Mouse (Mus musculus): ENCODE measurements at regions not wholly inside any gene's neighbourhood (a gene's known extent, or its start where the extent isn't known, plus 50 kb on each side); places are given as distances from the start of the nearest gene placed in this dataset.

GRCm38 (mm10) chr5:101082611-101083010, 237.1 kb downstream of the Gpat3 start:
- TF ChIP-seq KAT2A (conservative IDR thresholded peaks at IDR 0.05; ENCODE audit: low read depth, low read length) (no peak), POLR2AphosphoS2 (IDR thresholded peaks at IDR 0.05; ENCODE audit: low read length) (no peak), SIN3A (IDR thresholded peaks at IDR 0.05; ENCODE audit: low read length) (no peak), CHD2 (IDR thresholded peaks at IDR 0.05; ENCODE audit: low read length) (no peak), ZNF384 (IDR thresholded peaks at IDR 0.05; ENCODE audit: low read depth, low read length) (no peak), NRF1 (IDR thresholded peaks at IDR 0.05; ENCODE audit: insufficient read depth, low read depth, low read length, poor library complexity, severe bottlenecking) (no peak), CTCF (IDR thresholded peaks at IDR 0.05 in 2 of 3, conservative IDR thresholded peaks at IDR 0.05 in 1 of 3; ENCODE audit: control insufficient read depth in 1 of 3, insufficient read depth in 1 of 3, low read depth in 2 of 3, low read length in 3 of 3, poor library complexity in 1 of 3, severe bottlenecking in 1 of 3) (no peak)
- Histone ChIP-seq H3K4me3 (ENCODE audit: control insufficient read depth in 1 of 2, insufficient read depth in 1 of 2, low read depth in 2 of 2, low read length in 2 of 2) (no peak overlapping the region), H3K4me1 (ENCODE audit: control insufficient read depth in 1 of 2, insufficient read depth in 2 of 2, low read length in 2 of 2) (no peaks in the 10 kb centered on the region), H3K36me3 (ENCODE audit: control insufficient read depth in 1 of 2, insufficient read depth in 2 of 2, low read length in 2 of 2) (no peaks in the 10 kb centered on the region), H3K9ac (ENCODE audit: control insufficient read depth, low read depth, low read length, poor library complexity, severe bottlenecking) (no peak overlapping the region), H3K27ac (ENCODE audit: control insufficient read depth, low read depth, low read length) (no peak overlapping the region), H3K79me2 (ENCODE audit: control insufficient read depth, insufficient read depth, low read length, poor library complexity) (no peaks in the 10 kb centered on the region), H3K27me3 (ENCODE audit: control insufficient read depth in 1 of 2, insufficient read depth in 2 of 2, low read length in 2 of 2) (no peaks in the 10 kb centered on the region), H3K9me3 (replicated peaks; ENCODE audit: insufficient read depth, low read length) (no peaks in the 10 kb centered on the region)
- no peak for DNase-seq (ENCODE audit: low read depth, low spot score)

GRCm38 (mm10) chr5:101064308-101064707, 218.8 kb downstream of the Gpat3 start:
- Histone ChIP-seq H3K9me3 (replicated peaks; ENCODE audit: insufficient read depth, low read length) (no peaks in the 10 kb centered on the region), H3K9ac (ENCODE audit: control insufficient read depth, low read depth, low read length, poor library complexity, severe bottlenecking) (no peak overlapping the region), H3K27ac (ENCODE audit: control insufficient read depth, low read depth, low read length) (no peak overlapping the region), H3K27me3 (ENCODE audit: control insufficient read depth in 1 of 2, insufficient read depth in 2 of 2, low read length in 2 of 2) (no peaks in the 10 kb centered on the region), H3K4me1 (ENCODE audit: control insufficient read depth in 1 of 2, insufficient read depth in 2 of 2, low read length in 2 of 2) (no peaks in the 10 kb centered on the region), H3K4me3 (ENCODE audit: control insufficient read depth in 1 of 2, insufficient read depth in 1 of 2, low read depth in 2 of 2, low read length in 2 of 2) (no peak overlapping the region), H3K79me2 (ENCODE audit: control insufficient read depth, insufficient read depth, low read length, poor library complexity) (no peaks in the 10 kb centered on the region), H3K36me3 (ENCODE audit: control insufficient read depth in 1 of 2, insufficient read depth in 2 of 2, low read length in 2 of 2) (no peaks in the 10 kb centered on the region)
- no peak for DNase-seq (ENCODE audit: low read depth, low spot score)
- TF ChIP-seq TCF12 (IDR thresholded peaks at IDR 0.05; ENCODE audit: low read depth, low read length) (no peak), ZC3H11A (IDR thresholded peaks at IDR 0.05; ENCODE audit: low read depth, low read length) (no peak), UBTF (IDR thresholded peaks at IDR 0.05; ENCODE audit: borderline replicate concordance, insufficient read depth, low read depth, low read length) (no peak), ELF1 (IDR thresholded peaks at IDR 0.05; ENCODE audit: low read depth, low read length) (no peak), CHD2 (IDR thresholded peaks at IDR 0.05; ENCODE audit: low read length) (no peak), NELFE (IDR thresholded peaks at IDR 0.05; ENCODE audit: low read depth, low read length) (no peak), TBP (IDR thresholded peaks at IDR 0.05; ENCODE audit: low read depth, low read length) (no peak), USF1 (IDR thresholded peaks at IDR 0.05; ENCODE audit: low read depth, low read length) (no peak), ETS1 (IDR thresholded peaks at IDR 0.05; ENCODE audit: low read depth, low read length) (no peak), E2F4 (IDR thresholded peaks at IDR 0.05; ENCODE audit: borderline replicate concordance, low read depth, low read length) (no peak), GABPA (IDR thresholded peaks at IDR 0.05; ENCODE audit: low read depth, low read length) (no peak), EP300 (IDR thresholded peaks at IDR 0.05; ENCODE audit: low read depth in 1 of 2, low read length in 2 of 2) (no peak), POLR2AphosphoS2 (IDR thresholded peaks at IDR 0.05; ENCODE audit: low read length) (no peak), CTCF (IDR thresholded peaks at IDR 0.05 in 2 of 3, conservative IDR thresholded peaks at IDR 0.05 in 1 of 3; ENCODE audit: control insufficient read depth in 1 of 3, insufficient read depth in 1 of 3, low read depth in 2 of 3, low read length in 3 of 3, poor library complexity in 1 of 3, severe bottlenecking in 1 of 3) (no peak), KAT2A (conservative IDR thresholded peaks at IDR 0.05; ENCODE audit: low read depth, low read length) (no peak), MYB (IDR thresholded peaks at IDR 0.05; ENCODE audit: low read depth, low read length) (no peak), JUND (IDR thresholded peaks at IDR 0.05; ENCODE audit: low read depth, low read length) (no peak), SMC3 (IDR thresholded peaks at IDR 0.05; ENCODE audit: low read depth, low read length) (no peak)
